Mouse (Mus musculus) left cerebral cortex, adult 8-10 months (tissue): ENCODE data around the gene Pagr1b. TPM values are rescaled to one million over a fixed set of nuclear protein-coding genes. Genes with fewer than 3 reads are reported as not detected.

Source experiments
- DNase-seq, 2 experiments: peaks; one replicate each; pipeline ENCODE4 v3.0.0; 2022; ENCODE audit warnings: low spot score in 2 of 2
- total RNA-seq, 4 experiments: library from RNA; stranded (reverse); gene quantifications; 2 replicates each; pipeline ENCODE4 v1.2.4; 2022

Gene Pagr1b
- total RNA-seq: 1 to 10 TPM in 1 of 4 experiments, not detected in 3; 2.5 TPM

DNA sequence TGATC, at the start of gene Pagr1b:
Gene Pagr1b (minus strand): TSS at position 4 of the 5 bp plus-strand sequence.
- DNase-seq: no peak

DNA sequence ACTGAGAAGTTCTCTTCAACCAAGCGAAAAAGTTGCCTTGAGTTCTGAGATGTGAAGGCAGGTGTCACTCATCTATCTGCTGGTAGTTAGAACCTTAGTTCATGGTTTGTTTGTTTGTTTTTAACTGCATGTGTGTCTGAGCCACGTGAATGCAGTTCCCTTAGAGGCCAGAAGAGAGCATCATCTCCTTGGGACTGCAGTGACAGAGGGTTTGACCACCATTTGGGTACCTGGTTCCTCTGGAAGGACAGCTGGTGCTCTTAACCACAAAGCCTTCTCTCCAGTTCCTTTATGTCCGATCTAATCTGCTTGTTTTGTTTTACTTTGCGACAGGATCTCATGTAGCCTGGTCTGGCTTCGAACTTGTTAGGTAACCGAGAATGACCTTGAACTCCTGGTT, 49.3 kb upstream of the Pagr1b start:
- no peak for DNase-seq

DNA sequence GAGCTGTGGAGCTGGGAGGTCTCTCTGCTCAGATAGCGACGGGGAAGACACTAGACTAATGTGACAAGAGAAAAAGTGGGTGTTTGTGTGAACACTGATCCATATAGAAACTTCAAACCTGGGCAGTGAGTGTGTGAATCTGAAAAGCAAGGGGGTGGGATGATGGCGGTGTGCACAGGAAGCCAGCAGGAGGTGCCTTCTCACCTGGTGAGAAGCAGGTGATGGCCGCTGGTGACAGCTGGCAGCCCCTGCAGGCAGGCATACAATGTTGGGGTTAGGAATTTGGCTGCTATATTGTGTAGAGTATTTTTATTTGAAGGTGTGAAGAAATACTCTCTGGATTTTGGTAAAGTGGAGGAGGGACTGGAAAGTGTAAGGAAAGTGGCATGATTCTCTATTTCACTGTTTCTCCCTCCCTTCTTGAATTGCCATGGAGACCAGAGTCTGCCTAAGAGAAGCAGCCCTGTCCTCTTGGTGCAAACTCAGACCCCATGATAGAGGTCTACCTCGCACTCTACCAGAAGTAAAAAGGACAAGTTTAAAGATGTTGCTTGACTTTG, 38.8 kb upstream of the Pagr1b start:
- DNase-seq: peak in 1 of 2 experiments; percentile 12

DNA sequence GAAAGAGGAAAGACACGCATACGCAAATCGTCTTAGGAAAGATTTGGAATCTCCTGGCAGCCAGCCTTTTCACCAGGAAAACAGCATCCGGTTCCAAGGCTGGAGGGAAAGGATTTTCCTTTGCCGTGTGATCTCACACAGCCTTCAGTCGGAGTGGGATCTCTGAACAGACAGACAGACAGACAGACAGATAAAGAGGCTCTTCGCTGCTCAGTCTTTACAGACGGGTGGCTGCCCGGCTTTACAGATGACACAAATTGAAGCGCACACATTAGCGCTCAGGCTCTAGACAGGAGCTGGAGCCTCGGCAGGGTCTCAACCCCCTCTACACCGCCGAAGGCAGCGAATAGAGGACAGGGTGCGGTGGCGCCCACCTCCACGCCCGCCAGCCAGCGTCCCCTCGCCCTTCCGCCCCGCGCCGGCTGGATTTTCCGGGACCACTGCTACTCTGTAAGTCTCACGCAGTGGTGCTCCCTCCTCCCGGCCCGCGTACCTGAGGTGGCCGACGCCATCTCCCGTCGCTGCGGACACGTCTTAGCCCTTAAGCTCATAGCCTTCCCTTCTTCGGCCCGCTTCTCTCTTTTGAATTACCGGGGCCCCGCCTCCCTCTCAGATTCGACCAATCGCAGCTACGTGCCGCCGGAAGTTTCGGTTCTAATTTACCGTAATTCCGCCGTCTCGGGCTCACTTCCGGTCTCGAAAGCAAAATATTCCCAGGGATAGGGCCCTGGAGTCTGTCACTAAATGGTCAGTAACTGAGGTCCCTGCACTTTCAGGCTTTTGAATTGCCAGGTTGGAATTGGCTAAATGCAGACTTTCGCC, 25.8 kb upstream of the Pagr1b start, which contains the start of gene Kif22:
Gene Kif22 (minus strand): TSS at position 621 of the 822 bp plus-strand sequence.
- peak; percentile 72 to 92 for DNase-seq

DNA sequence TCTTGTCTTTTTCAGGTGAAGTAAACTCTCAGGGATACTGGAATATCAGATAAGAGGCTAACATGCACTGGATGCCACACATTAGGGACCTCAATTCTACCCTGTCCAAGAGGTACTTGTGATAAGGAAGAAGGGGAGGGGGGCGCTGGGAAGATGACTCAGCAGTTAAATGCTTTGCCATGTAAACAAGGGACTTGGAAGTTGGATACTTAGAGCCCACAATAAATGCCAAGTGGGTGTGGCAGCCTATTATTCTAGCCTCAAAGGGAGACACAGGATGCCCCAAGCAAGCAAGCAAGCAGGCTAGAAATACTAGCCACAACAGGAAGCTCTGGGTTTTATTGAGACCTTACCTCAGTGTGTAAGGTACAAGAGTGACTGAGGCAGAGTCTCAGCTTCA, 15.0 kb upstream of the Pagr1b start:
- no peak for DNase-seq

DNA sequence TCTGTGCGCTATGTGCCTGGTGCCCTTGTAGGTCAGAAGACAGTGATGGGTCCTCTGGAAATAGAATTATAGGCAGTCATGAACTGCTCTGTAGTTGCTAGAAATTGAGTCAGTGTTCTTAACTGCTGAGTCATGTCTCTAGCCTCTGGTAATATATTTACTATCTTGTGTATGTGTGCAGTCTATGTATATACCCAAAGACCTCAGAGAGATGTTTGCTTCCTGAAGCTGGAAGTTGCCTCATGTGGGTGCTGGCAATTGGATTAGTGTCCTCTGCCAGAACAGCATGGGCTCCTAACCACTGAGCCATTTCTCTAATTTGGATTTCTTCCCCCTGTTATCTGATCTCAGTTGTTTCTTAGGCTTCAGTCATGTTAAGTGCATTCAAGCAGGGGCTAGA, 13.9 kb upstream of the Pagr1b start:
- no peak for DNase-seq

DNA sequence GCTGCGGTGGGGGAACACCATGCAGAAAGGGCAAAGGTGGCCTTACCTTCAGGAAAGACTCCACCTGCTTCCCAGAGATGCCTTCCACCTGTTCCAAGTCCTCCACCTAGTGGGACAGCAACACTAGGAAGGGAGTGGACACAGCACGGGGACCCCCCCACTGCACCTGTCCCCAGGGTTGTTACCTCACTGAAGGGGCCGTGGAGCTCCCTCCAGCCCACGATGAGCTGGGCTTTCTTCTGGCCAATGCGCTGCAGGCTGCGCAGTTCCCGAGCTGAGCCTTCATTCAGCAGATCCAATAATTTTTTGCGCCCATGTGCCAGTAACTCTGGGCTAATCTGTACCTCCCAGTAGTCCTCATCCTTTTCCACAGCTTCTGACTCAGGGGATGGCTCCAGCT, 11.6 kb upstream of the Pagr1b start:
- DNase-seq: no peak

DNA sequence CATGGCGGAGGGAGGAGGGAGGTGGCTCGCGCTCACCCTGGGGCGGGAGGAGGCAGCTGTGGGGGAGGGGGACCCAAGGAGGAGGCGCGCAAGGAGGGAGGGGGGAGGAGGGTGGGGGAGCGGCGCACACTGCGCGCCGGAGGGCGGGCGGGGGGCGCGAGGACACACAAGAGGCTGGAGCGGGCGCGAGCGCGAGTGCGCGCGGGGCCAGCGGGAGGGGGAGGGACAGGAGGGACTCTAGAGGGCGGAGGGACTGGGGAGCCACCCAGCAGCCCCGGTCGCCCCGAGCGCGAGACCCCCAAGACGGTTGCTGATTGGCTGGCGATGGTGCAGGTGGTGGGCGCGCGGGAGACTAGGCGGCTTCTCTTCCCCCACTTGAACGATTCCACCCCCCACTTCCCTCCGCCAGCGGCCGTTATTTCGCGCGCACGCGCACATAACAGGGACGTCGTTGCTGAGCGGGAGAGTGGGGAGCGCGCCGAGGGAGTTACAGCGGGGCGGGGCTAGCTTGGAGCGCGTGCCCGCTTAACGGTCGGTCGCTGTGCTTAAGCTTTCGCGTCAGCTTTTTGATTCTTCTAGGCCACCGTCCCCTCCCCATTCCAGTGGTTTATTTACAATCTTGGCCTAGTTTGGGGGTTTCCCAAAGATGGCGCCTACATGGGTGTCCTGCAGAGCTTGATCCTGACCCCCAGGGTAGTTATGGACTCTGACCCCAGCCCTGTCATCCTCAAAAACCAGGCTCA, 10.9 kb upstream of the Pagr1b start, which contains the start of gene Maz:
Gene Maz (minus strand): TSS at position 54 of the 743 bp plus-strand sequence.
- DNase-seq: peak; percentile 99

DNA sequence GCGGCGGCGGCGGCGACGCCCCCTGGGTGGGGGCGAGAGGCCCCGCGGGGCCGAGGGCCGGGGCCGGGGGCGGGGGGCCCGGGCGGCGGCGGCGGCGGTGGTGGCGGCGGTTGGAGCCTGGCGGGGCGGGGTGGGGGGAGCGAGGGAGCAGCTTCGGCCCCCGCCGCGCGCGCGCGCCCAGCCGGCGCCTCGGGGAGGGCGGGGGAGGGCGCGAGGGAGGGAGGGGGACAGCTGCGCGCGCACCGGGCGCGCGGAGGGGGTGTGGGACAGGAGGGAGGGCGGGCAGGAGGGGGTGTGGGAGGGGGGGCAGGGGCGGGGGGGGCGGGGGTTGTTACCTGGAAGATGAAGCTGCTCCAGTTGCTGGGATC, 10.3 kb upstream of the Pagr1b start:
- no peak for DNase-seq

DNA sequence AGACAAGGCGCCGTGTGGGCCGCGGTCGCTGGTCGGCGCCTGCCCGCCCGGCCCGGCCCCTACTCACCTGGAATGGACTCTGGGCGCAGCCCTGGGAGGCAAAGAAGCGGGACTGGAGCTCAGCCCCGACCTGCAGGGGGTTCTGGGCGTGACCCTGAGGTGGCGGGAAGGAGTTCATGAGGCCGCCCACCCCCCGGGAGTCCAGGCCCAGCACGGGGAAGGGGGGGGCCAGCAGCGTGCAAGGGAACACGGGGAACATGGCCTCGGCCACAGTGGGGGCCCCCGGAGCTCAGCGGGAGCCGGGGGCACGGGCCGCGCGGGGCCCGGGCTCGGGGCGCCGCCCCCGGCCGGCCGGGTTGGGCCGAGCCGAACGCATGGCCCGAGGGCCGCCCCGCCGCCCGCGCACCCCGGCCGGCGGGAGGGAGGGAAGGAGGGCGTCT, 9.9 kb upstream of the Pagr1b start:
- peak; percentile 49 to 74 for DNase-seq

DNA sequence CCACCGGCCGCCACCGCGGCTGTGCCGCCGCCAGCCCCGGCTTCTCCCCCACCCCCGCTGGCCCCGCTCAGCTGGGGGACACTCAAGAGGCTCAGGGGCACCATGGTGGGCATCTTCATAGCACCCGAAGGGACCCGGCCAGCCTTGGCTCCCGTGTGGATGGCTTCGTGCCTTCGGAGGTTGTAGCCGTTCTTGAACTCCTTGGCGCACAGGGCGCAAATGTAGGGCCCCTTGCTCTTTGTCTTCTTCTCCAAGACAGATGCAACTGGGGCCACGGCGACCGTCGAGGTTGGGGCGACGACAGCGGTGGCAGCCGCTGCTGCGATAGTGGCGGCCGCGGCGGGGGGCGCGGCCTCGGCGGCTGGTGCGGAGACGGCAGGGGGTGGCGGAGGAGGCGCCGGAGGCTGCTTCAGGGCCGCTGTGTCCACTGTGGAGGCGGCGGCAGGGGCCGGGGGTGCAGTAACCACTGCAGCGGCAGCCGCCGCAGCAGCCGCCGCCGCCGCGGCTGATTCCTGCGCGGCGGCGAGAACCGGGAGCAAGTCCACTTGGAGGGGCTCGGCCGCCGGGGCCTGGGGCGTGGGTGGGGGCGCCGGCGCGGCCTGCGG, 9.4 kb upstream of the Pagr1b start:
- peak; percentile 25 to 44 for DNase-seq

DNA sequence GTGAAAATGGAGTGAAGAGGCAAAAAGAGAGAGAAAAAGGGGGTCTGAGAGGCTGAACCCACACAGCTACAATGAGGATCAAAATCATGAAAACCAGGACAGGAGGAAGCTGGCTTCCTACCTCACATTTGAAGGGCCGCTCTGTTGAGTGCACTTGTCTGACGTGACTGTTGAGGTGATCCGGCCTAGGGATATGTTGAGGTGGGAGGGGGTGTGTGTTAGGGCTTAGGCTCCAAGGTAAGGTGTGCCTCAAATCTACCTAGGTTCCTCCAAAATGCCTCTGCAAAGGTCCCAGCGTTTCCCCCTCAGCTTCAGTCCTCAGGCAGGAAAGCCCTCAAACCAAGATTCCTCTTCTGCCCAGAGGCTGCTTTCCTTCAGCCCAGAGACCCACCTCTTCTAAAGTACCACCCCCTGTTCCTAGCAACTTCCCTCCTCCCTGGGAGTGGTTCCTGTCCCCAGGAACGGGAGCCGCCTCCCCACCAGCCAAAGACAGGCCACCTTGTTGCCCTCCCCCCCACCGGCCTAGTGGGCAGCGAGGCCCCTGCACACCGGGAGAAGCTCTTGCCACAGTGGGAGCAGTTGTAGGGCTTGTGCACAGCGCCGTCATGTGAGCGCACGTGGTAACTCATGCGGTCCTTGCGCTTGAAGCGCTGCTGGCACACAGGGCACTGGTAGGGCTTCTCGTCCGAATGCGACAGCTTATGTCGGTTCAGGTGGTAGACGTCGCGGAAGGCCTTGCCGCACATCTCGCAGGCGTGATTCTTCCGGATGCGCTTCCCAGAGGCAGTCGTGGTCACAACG, 8.7 kb upstream of the Pagr1b start:
- peak; percentile 63 to 84 for DNase-seq

DNA sequence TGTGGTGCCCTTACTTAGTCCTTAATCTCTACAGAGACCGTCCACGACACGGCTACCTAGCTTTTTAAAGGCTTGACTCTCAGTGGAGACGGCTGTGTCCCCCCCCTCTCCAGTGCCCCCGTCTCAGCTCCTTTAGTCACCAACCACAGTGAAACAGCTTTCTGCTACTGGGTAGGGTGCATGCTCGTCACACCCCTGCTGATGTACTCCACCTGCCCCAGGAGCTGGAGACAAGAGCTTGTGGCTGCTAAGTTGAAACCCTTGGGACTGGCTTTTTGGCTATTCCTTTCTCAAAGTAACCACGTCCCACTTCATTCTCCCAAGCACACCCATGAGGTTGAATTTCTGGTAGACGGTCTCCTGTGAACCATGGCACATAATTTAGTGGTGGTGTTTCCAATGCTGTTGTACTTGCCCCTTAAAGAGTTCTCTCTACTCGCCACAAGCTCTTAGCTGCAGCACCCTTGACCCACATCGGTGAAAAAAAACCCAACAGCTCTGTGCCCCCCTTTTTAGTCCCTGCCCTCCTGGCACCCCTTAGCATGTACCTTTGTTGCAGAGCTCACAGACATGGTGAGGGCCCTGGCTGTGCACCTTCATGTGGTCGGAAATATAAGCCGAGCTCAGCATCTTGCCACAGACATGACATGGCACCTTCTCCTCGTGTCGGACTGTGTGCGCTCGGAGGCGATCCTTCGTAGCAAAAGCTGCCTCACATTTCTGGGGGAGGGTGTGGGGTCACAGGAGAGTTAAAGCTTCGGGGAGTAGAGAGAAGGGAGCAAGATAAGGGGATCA, 7.8 kb upstream of the Pagr1b start:
- no peak for DNase-seq

DNA sequence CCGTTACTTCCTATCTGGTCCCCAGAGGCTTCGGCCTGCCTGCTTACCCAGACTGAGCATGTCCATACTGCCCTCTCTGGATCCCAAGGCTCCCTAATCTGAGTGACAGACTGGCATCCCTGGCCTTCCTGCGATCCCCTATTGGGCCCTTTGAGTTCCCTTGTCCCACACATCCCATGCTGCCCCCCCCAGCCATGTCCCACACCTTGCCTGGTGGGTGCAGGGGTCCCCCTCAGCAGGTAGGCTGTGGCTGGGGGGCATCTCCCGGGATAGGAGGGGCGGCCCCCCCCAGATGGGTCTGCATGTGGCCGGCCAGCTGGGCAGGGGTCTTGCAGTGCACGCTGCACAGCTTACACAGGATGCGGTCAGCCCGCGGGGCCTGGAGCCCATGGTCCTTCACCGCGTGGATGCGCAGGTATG, 7.0 kb upstream of the Pagr1b start:
- DNase-seq: no peak

DNA sequence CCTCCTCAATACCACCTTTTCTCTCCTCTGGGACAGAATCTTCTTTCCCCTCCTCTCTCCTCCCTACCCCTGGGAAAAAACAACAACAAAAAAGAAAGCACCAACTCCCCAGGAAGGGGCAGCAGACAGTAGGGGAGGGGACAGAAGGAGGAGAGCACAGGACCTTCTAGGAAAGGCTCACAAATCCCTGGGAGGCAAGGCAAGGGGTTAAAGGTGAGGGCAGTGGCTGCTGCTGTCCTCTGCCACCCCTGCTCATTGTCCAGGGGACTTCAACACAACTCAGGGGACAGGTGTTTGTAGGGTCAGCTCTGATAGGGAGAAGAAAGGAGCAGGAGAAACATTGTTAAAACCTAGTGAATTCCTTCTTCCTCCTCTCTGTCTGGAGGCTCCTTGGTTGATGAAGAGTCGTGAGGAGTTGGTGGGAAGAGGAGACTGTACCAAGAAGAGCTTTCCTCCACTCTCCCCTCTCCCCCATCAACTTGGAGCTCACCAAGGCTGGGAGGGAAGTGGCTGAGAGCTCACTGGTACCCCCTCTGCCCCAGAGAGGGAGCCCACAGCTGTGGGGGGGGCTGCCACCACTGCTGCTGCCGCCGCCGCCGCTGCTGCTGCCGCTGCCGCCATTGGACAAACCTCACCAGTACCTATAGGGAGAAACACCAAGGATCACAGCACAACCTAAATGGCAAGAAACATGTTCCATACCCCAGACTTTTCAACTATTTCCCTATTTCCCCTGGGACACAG, 6.4 kb upstream of the Pagr1b start:
- no peak for DNase-seq

DNA sequence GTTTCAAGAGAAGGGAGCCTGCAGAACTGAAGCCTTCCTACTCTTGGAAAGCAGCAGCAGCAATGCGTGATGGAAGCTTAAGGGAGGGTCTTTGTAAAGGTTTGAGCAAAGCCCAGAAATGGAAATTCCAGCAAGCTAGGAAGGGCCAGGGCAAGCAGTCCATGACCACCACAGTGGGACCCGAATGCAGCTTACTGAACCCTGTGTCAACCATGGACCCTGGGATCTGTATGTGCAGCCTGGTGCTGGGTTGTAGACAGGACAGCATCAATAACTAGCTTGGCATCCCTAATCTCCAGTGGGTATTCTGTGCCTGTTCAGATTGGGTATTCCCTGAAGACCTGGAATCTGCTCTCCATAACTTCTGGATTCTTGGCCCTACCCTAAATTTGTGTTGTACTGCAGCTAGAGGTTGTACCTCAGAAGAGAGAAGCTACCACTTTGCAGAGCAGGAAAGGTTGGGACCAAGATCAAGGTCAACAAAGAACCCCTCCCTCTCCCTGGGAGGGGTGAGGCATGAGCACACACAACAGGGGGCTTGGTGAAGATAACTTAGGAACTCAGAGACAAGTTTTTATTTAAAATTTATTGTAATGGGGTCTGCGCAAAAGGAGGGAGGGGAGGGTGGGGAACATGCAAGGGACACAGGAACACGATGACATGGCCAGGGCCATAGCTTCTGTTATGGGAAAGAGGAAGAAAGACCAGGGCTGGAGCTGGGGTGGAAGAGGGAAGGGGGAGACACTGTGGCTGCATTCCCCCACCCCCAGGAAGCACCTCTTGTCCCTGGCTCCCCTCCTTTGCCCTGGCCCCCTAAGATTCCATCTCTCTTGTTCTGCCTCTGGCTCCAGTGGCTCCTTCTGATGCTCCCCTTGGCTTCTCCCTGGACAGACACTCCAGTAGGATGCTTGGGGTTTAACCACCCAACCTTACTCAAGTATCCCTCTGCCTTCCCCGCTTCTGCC, 5.6 kb upstream of the Pagr1b start:
- DNase-seq: peak in 1 of 2 experiments; percentile 25

DNA sequence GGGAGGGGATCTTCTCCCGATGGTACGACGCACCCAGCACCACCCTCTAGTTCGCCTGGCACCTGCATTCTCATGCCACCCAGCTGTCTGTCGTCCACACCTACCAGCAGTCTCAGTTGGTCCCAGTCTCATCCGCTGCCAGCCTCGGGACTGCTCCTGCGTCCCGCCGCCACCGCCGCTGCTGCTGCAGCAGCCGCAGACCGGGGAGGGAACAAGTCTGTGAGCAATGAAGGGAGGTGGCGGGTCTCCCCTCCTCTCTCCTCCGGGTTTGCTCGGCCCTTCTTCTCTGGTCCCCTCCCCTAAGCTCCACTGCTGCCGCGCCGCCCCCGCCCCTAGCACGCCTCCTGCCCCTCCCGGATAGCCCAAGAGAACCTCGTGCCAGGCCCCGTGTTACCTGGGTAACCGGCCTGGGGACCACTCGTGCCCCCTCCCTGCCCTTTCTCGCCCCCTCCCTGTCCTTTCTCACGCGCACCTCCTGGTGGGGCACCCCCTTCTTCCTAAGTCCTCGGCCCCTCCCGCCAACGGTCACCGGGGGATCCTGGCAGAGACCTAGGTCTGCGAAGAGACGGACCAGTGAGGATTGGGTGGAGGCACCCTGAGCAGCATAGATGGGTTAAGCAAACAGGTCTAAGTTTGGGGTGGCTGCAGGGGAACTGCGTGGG, 4.7 kb upstream of the Pagr1b start, which contains the start of the genes Gm42742 and Prrt2:
Gene Gm42742 (minus strand): TSS at position 197 of the 662 bp plus-strand sequence.
Gene Prrt2 (minus strand): TSS at position 311 of the 662 bp plus-strand sequence.
- DNase-seq: peak; percentile 54 to 77

DNA sequence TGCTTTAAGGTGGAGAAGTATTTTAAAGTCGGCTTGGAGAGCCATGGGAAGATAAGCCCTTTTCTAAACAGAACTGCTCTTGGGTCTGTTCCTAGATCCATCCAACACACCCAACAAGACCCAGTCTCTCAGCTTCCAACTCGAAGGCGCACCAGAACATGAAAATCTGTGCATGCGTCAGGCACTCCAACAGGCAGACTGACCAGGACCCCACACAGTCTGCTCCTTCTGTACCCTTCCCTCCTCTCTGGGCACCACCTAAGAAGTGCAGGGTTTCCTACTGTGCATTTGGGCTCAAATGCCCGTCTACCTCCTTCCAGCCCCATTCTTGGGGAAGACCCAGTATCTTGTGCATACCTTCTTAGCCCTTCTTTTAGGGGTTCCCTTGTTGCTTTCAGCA, 4.2 kb upstream of the Pagr1b start:
- DNase-seq: peak in 1 of 2 experiments; percentile 27
